9 mouse cellular contexts compared by ENCODE assay signal in genomic region chr17:63720883-63721282, GRCm38 (mm10).
DNase-seq lines count a peak whose midpoint lies in the region; TF ChIP-seq lines count a peak whose summit lies in the region.
"Had no signal": no experiment of that assay in that cellular context is flagged by ENCODE, and none has a peak within 500 bp of the region (broad histone marks: within the 10 kb centered on the region; RNA-seq: fewer than 3 reads in every experiment).

No protein-coding gene starts in this region.

- H3K4me1 ChIP-seq in E14TG2a.4 (replicated peaks; ENCODE audit: low read depth, low read length): no peaks in the 10 kb centered on the region

- H3K27me3 ChIP-seq in E14TG2a.4 (ENCODE audit: insufficient read depth, low read length): no peaks in the 10 kb centered on the region

- no peaks in the 10 kb centered on the region for H3K9me3 ChIP-seq in E14TG2a.4 (ENCODE audit: low read length)

- DNase-seq in cerebellum, postnatal 14 days: peak; percentile 41 to 59
- no peak for DNase-seq in cerebellum, adult 9-11 months
- peak; percentile 16 for DNase-seq in kidney, postnatal 10 days
- DNase-seq in kidney, postnatal 14 days: no peak
- peak; percentile 48 for DNase-seq in embryo, embryonic 11 days
- DNase-seq in gastrocnemius, adult 8-10 months (ENCODE audit: low spot score in 2 of 2): no peak
- no peak for DNase-seq in right cerebral cortex, postnatal 4 days
- DNase-seq: lung, adult 18-20 months had no signal

- H3K36me3 ChIP-seq in E14TG2a.4 (ENCODE audit: insufficient read depth, low read length): no peaks in the 10 kb centered on the region

- TF ChIP-seq CTCF in E14TG2a.4 (conservative IDR thresholded peaks at IDR 0.05; ENCODE audit: low read length): peak; percentile 29

- no peak overlapping the region for H3K4me3 ChIP-seq in E14TG2a.4 (replicated peaks; ENCODE audit: low read length)

Comparison
In these comparisons a context has a peak if more than half of its experiments do, and no peak if none do; other contexts are left out.
1. DNase-seq: peak in cerebellum, postnatal 14 days (2 of 2), kidney, postnatal 10 days (single experiment) and embryo, embryonic 11 days (single experiment); none in cerebellum, adult 9-11 months (single experiment), kidney, postnatal 14 days (single experiment), gastrocnemius, adult 8-10 months (0 of 2) and right cerebral cortex, postnatal 4 days (single experiment).